Mouse (Mus musculus): ENCODE data around the gene Pnmal2. TPM values are rescaled to one million over a fixed set of nuclear protein-coding genes. Genes with fewer than 3 reads are reported as not detected.

Pnmal2 gene
- polyA plus RNA-seq, 1 experiment from 2014 or later, result not detected

DNA sequence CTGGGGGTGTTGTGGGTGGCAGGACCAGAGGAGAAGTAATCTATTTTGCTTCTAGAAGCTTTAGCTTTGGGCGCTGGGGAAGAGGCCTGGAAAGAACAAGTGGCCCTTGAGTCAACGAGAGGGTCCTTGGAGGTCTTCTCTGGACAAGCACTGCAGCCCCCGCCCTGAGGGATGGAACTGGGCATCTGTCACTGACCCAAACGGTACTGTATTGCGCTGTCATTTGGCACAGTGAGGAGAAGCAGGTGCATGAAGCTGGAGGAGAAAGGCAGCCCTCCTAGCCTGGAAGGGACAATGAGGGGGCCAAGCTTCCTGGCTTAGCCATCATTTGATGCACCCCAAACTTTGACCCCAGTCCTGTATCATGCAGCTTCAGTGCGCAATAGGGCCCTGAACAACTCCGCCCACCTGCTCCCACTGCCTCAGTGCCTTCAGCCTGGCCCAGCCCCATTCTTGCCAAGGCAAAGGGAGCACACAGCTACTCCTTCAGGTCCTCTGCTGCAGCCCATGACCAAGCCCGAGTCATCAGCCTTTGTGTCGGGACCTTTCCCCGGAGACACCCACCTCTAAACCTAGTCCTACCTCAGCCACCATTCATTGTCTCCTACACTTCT lies 22.0 kb upstream of the Pnmal2 start:
- Histone ChIP-seq H3K36me3 (ENCODE audit: inconsistent target) (peaks cover 18% of the 10 kb centered on the region; the same call in 1 of the 2 replicates), H3K27ac (peak overlapping the region; percentile 86), H3K4me3 (ENCODE audit: inconsistent target) (peak overlapping the region; percentile 100), H3K79me2 (ENCODE audit: inconsistent target) (peaks cover 54% of the 10 kb centered on the region)
- 41% methylated on average over 10 of the region's 10 CpGs for WGBS (ENCODE audit: missing documents)

DNA sequence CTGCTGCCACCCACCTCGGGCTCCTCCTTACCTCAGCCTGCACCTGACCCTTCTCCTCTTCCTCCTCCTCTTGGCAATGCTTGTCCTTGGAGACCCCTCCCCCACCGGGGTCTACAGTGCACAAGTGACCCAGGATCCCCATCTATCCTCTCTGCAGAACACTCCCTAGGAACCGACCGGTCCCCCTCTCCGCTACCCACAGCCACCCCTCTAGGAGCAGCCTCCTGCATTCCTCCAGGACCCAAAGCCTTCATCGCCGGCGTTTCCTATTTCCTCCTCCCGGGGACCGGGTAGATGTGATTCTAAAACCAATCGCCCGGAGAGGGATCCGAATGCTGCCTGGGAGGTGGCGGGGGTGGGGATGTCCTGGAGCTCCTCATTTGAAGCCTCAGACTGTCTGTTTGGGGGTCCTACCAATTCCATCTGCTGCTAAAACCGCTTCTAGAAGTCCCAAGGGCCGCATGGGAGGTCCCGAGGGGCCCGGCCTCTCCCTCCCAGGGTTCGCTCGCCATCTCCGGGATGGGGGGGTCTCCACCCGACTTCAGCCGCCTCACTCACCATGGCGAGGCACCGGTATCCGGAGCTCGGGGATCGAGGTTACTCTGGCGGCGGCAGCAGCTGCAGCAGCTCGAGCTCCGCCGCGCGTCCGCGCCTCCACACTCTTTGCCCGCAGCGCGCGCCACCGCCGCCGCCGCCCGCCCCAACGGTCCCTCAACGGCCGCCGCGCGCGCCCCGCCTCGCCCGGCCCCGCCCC lies 21.0 kb upstream of the Pnmal2 start:
- Histone ChIP-seq H3K79me2 (ENCODE audit: inconsistent target) (peaks cover 52% of the 10 kb centered on the region), H3K27ac (peak overlapping the region; percentile 86), H3K4me3 (ENCODE audit: inconsistent target) (peak overlapping the region; percentile 100), H3K36me3 (ENCODE audit: inconsistent target) (peaks cover 15% of the 10 kb centered on the region; the same call in 1 of the 2 replicates)
- under 1% methylated on average over 52 of the region's 57 CpGs for WGBS (ENCODE audit: missing documents)

DNA sequence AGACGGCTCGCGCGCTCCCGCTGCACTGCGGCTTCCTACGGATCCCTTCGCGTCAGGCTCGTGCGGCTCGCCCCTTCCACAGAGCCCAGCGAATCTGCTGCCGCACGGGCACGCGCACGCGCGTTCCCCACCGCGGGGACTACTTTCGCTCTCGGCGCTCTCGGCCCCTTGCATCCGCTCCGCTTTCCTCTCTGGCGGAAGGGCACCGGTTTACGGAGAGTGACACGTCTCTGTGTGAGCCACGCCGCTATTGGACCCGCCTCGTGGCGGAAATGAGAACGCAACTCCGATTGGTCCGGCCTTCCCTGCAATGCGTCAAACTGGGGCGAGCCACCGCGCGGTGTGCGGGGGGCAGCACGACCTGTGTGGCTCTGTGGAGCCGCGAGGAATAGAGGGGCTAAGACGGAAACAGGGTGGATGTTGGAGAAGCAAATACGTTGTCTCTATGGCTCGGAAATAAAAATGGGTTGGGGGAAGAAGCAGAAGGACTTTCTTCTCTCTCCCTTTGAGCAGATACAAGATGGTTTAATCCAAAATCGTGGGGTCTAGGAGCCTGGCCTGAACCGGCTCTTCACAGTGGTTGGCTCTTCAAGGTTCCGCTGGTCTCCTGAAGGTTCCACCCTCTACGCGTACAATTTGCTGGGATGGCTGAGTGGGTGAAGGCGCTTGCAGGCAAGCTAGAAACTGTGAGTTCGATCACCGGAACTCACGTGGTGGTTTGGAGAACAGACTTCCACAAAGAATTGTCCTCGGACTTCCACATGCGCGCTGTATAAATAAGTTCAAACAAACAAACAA lies 20.2 kb upstream of the Pnmal2 start, which contains the start of gene Calm3:
Gene Calm3, minus strand, starts transcription at position 78 of the 798 bp plus-strand sequence.
- H3K79me2 ChIP-seq (ENCODE audit: inconsistent target), result peaks cover 44% of the 10 kb centered on the region
- H3K4me3 ChIP-seq (ENCODE audit: inconsistent target), result peak within 1 kb of the TSS; percentile 100
- H3K27ac ChIP-seq, result peak within 1 kb of the TSS; percentile 94
- H3K36me3 ChIP-seq (ENCODE audit: inconsistent target), result peaks cover 9% of the 10 kb centered on the region; the same call in 1 of the 2 replicates
- WGBS (ENCODE audit: missing documents), result 2% methylated on average over 56 of the region's 64 CpGs

DNA sequence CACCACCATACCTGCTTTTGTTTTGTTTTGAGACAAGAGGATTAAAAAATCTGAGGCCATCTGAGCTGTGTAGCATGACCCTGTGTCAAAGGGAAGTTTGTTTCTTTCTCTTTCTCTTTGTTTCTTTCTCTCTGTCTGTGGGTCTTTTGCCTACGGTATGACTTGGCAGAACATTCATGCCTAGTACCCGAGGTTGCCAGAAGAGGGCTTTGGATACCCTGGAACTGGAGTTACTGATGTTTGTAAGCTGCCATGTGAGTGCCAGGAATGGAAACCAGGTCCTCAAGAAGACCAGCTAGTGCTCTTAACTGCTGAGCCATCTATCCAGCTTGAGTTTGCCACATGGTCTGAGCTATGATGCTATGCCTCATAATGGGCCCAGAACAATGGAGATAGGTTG lies 16.1 kb upstream of the Pnmal2 start:
- no peaks in the 10 kb centered on the region for H3K36me3 ChIP-seq (ENCODE audit: inconsistent target)
- H3K27ac ChIP-seq, result no peak overlapping the region
- H3K79me2 ChIP-seq (ENCODE audit: inconsistent target), result peaks cover 3% of the 10 kb centered on the region
- no peak overlapping the region for H3K4me3 ChIP-seq (ENCODE audit: inconsistent target)
- WGBS (ENCODE audit: missing documents), result 8% methylated on average over 2 of the region's 2 CpGs

DNA sequence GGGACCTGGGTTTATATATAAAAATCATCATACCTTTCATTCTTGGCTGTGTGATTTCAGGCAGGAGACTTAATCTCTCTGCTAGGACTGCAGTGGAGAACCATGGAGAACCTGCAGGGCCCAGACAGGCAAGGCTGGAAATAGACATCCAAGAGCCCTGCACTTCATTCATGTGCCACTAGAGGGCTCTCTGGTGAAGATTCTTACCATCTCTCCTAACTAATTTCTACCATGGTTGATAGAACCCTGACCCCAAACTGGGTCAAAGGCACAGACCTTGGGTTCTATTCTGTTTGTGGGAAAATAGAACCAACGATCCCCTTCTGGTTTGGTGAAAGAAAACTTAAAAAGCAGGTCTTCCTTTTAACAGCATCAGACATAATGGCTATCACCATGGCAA lies 13.6 kb upstream of the Pnmal2 start:
- Histone ChIP-seq H3K4me3 (ENCODE audit: inconsistent target) (no peak overlapping the region), H3K36me3 (ENCODE audit: inconsistent target) (no peaks in the 10 kb centered on the region), H3K79me2 (ENCODE audit: inconsistent target) (no peaks in the 10 kb centered on the region), H3K27ac (no peak overlapping the region)
- 5% methylated on average over 1 of the region's 1 CpGs for WGBS (ENCODE audit: missing documents)

DNA sequence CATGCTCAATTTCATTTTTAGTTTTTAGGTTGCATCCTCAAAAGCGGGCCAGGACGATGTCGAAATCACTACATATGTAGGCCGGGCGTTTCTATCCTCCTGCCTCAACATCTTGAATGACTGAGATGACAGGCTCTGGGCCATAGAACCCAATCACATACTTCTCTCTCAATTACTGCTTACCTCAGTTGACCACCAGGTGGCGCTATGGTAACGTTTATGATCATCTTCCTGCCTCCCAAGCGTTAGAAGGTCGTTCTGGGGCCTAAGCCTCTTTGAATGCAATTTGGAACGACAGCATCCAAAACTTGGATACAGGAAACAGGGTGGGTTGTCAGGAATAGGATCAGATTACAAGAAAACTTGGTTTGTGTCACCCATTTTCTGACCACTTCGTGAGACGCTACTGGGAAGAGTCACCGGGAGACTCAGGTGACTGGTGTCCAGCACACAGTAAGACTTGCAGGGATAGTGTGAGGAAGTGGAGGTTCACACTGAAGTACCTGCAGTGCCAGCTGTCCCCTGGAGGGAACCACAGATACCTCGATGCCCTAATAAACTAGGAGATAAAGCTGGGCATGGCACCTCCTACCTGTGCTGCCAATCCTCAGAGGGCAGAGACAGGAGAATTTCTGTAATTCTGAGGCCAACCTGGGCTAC lies 12.4 kb upstream of the Pnmal2 start:
- Histone ChIP-seq H3K79me2 (ENCODE audit: inconsistent target) (no peaks in the 10 kb centered on the region), H3K36me3 (ENCODE audit: inconsistent target) (no peaks in the 10 kb centered on the region), H3K4me3 (ENCODE audit: inconsistent target) (no peak overlapping the region), H3K27ac (no peak overlapping the region)
- 22% methylated on average over 14 of the region's 14 CpGs for WGBS (ENCODE audit: missing documents)

DNA sequence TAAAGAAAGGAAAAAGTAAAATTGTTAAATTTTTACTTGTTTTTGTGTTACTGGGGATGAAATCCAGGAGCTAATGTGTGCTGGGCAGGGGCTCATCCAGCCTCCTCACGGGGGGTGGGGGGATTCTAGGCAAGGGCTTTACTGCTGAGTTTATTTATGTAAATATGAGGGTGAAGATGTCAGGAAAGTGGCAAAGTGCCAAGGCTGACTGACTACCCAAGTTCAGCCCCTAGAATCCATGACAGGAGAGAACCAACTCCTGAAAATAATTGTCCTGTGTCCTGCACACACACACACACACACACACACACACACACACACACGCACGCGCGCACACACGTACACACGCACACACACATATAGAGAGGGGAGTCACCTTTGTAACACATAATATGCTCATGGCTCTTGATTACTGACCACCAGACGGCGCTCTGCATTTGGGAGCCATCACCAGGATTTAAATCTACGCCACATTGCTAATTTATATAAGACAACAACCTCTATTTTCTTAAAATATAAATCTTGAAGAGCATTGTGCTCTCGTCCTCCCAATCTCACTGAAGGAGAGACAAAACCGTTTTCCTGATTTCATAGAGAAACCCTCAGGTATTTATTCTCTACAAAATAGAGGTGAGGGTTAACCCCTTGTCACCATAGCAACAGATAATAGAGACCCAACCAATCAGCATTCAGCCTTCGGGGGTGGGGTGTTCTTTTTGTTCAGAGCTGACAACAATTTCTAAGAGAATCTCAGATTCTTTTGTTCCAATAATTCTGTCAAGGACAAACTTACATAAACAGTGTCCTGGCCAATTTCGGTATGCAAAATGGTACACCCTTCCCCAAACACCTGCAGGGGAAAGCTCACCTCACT lies 11.5 kb upstream of the Pnmal2 start:
- Histone ChIP-seq H3K27ac (no peak overlapping the region), H3K79me2 (ENCODE audit: inconsistent target) (no peaks in the 10 kb centered on the region), H3K36me3 (ENCODE audit: inconsistent target) (no peaks in the 10 kb centered on the region), H3K4me3 (ENCODE audit: inconsistent target) (no peak overlapping the region)
- 38% methylated on average over 14 of the region's 14 CpGs for WGBS (ENCODE audit: missing documents)

DNA sequence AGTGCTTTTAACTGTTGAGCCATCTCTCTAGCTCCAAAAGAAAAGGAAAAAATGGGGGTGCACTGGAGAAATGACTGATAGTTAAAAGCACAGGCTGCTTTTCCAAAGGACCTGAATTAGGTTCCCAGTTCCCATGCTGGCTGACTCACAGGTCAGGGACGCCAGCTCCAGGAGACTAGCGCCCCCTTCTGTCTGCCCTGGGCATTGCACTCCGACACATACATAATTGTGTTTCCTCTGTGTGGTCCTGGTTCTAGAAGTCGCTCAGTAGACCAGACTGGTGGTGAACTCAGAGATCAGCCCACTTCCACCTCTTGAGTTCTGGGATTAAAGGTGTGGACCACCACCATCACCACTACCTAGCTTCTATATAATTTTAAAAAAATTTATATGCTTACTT lies 7.2 kb upstream of the Pnmal2 start:
- WGBS (ENCODE audit: missing documents), result 45% methylated on average over 4 of the region's 4 CpGs
- no peak overlapping the region for H3K4me3 ChIP-seq (ENCODE audit: inconsistent target)
- no peak overlapping the region for H3K27ac ChIP-seq
- H3K79me2 ChIP-seq (ENCODE audit: inconsistent target), result no peaks in the 10 kb centered on the region
- no peaks in the 10 kb centered on the region for H3K36me3 ChIP-seq (ENCODE audit: inconsistent target)

DNA sequence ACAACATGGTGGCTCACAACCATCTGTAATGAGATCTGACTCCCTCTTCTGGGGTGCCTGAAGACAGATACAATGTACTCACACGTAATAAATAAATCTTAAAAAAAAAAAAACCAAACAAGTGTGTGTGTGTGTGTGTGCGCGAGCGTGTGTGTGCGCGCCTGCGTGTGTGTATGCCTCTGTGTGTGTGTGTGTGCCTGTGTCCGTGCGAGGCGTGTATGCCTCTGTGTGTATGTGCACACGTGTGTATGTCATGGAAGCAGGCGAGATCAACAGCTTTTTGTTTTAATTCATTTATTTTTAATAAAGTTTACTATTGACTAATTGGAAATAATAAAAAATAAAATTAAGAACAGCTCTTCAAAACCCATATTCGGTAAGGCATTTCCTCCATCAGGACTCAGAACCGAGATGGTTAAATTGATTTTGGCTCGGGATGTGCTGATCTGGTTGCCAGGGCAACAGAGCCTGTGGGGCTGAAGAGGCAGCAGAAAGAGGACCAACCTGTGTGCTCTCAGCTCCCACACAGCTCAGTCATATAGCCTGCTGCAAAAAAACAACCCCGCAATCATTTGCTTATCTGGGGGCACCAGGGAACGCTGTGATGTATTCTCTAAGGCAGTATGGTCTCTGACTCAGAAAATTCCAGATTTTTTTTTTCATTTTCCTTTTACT lies 6.2 kb upstream of the Pnmal2 start:
- no peaks in the 10 kb centered on the region for H3K79me2 ChIP-seq (ENCODE audit: inconsistent target)
- H3K27ac ChIP-seq, result no peak overlapping the region
- no peaks in the 10 kb centered on the region for H3K36me3 ChIP-seq (ENCODE audit: inconsistent target)
- 66% methylated on average over 11 of the region's 17 CpGs for WGBS (ENCODE audit: missing documents)
- no peak overlapping the region for H3K4me3 ChIP-seq (ENCODE audit: inconsistent target)

DNA sequence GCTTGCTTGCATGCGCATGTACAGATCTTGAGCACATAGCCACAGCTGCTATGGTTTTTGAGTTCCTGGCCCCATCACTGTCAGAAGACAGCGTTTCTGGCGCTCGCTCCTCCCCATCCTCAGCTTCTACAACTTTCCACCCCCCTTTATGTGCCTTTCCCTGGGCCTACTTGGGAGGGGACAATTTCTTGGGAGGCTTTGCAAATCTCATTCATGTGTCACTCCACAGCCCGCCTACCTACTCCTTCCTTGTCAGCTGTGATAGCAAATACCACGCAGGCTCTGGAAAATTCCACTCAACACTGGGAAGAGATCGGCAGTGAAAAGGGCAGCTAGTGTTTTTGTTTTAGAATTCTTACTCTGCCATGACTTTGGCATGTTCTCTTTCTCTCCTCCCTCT lies 4.2 kb upstream of the Pnmal2 start:
- Histone ChIP-seq H3K27ac (no peak overlapping the region), H3K79me2 (ENCODE audit: inconsistent target) (no peaks in the 10 kb centered on the region), H3K36me3 (ENCODE audit: inconsistent target) (no peaks in the 10 kb centered on the region), H3K4me3 (ENCODE audit: inconsistent target) (no peak overlapping the region)
- WGBS (ENCODE audit: missing documents), result 89% methylated on average over 7 of the region's 7 CpGs

DNA sequence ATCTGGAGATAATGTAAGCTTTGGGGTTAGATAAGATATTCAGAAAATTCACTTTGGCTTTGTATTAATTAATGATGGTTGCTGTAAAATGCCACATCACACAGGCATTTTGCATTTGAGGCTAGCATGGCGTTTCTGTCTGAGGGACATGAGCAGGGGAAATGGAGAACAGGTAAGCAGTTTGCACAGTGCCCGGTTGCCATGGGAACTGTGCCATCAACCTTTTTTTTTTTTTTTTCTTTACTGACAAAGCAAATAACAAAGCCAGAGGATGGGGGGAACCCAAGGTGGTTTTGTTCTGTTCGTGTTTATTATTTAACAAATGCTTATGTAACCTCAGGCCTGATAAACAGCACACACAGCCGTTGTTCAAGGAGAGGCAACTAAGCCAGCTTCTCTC lies 1.6 kb upstream of the Pnmal2 start:
- Histone ChIP-seq H3K36me3 (ENCODE audit: inconsistent target) (no peaks in the 10 kb centered on the region), H3K27ac (no peak overlapping the region), H3K79me2 (ENCODE audit: inconsistent target) (no peaks in the 10 kb centered on the region), H3K4me3 (ENCODE audit: inconsistent target) (no peak overlapping the region)
- 68% methylated on average over 4 of the region's 4 CpGs for WGBS (ENCODE audit: missing documents)

DNA sequence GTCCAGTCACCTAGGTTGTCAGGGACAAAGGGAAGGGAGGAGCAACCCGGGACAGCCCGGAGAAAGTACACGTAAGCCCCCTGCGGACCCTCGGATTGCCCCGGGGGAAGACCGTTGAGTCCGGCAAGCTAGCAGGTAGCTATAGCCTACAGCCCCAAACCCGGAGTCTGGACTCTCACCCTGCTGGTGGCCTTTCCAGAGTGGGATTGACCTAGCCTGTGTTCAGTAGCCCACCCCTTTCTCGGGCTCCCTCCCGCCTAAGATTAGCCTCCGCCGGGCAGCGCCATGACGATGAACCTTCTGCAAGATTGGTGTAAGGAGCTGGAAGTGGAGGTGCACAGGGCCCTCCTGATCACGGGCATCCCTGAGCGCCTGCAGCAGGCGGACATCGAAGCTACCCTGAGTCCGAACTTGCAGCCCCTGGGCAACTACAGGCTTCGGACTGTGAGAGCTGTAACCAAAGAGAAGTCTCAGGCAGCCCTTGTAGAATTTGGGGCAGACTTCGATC lies 380 bp downstream of the Pnmal2 start:
- Histone ChIP-seq H3K36me3 (ENCODE audit: inconsistent target) (no peaks in the 10 kb centered on the region), H3K4me3 (ENCODE audit: inconsistent target) (no peak overlapping the region), H3K27ac (no peak overlapping the region), H3K79me2 (ENCODE audit: inconsistent target) (no peaks in the 10 kb centered on the region)
- 9% methylated on average over 14 of the region's 22 CpGs for WGBS (ENCODE audit: missing documents)

DNA sequence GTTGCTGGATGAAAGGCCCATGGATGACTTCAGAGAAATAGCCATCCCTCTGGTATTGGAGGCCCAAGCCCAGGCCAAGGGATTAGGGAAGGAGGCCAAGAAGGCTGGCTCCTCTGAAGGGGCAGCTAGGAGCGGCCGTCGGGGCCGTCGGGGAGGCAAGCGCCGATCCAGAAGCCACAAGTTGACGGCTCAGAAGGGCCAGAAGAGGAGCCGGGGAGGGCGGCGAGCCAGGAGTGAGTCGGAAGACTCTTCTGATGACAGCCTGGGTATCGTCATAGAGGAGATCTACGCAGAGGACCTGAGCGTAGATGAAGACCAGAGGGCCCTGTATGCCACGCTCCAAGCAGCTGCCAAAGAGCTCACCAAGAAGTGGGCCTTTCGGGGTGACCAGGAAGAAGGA lies 937 bp downstream of the Pnmal2 start:
- 19% methylated on average over 17 of the region's 17 CpGs for WGBS (ENCODE audit: missing documents)
- Histone ChIP-seq H3K4me3 (ENCODE audit: inconsistent target) (no peak overlapping the region), H3K27ac (no peak overlapping the region)

More for the DNA sequence above, 937 bp downstream of the Pnmal2 start:
- no peaks in the 10 kb centered on the region for H3K36me3 ChIP-seq (ENCODE audit: inconsistent target)
- no peaks in the 10 kb centered on the region for H3K79me2 ChIP-seq (ENCODE audit: inconsistent target)
